Mouse (Mus musculus): ENCODE results near the gene Zkscan1.

Gene Zkscan1

DNA sequence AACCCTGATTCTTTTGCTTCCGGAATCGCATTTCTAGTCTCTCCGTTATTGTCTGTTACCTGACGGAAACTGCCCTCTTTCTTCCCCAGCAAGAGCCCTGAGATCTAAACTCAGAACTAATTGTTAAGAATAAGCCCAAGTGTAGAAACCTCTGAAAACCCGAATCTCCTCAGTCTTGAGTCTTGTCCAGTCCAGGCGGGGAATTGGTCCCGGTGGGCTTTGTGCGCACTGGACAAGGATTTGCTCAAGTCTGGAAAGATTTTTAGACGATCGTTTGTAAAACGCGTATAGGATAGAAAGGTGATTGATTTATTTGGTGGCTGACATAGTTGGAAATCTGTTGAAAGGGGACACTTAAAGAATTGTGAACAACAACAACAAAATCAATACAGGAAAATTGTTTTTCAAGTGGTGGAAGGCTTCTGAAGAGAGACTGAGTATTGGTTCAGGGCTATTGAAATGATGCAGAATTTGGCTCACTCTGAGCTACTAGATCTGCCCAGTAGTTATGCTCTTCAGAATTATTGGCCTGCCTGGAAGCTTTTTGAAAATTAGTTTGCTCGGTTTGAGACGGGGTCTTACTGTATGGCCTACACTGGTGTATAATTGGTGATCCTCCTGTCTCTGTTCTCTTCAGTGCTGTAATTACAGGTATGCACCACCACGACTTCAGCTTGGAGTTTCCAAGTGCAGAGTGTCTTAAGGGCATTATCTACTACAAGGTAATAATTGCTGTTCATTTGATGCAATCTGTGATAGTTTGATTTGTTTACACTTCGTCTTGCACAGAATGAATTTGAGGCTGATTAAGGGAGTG, 32.5 kb downstream of the Zkscan1 start:
- DNase-seq: no peak

DNA sequence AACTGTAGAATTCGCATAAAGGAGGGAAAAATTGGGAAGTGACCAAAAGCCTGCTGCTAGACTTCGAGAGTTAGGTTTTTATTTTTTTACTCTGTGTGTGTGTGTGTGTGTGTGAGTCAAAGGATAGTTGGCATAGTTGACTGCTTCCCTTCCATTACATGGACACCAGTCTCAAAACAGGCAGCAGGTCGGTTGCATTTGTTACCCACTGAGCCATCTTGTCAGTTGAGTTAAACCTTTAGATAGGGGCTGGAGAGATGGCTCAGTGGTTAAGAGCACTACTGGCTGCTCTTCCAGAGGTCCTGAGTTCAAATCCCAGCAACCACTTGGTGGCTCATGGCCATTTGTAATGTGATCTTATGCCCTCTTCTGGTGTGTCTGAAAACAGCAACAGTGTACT, 33.2 kb downstream of the Zkscan1 start:
- no peak for DNase-seq

- peak; percentile 56 to 68 for DNase-seq
Observed at GRCm38 (mm10) chr5:138132425-138133064, 47.7 kb downstream of the Zkscan1 start.

DNA sequence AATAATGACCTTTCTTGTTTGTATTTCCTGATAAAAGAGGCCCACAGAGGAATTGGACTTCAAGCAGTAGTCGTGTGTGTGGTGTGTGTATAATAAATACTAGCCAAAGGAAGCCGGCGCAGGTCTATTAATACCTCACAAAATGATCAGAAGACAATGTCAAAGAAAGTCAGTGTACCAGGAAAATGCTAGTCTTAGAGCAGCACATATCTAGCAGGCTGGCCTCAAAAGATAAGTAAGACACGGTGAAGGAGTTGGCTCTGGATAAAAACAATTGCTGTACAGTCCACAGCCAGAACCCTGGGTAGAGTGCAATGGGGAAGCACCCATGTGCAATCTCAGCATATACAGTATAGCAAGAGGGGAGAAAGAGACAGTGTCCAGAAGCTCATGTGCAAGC, 52.4 kb downstream of the Zkscan1 start:
- no peak for DNase-seq

- DNase-seq: peak in 1 of 2 experiments; percentile 78
Observed at GRCm38 (mm10) chr5:138137935-138138549, 53.2 kb downstream of the Zkscan1 start.

GRCm38 (mm10) chr5:138138585-138138984, 53.7 kb downstream of the Zkscan1 start:
- DNase-seq: no peak

GRCm38 (mm10) chr5:138154390-138154789, 69.5 kb downstream of the Zkscan1 start:
- DNase-seq: no peak

- peak; percentile 92 to 94 for DNase-seq
Observed at GRCm38 (mm10) chr5:138155443-138155976, 70.6 kb downstream of the Zkscan1 start, which contains the start of gene Zfp113. Gene Zfp113, minus strand, starts transcription at chr5:138155744.

Data from kidney, postnatal 25 days (tissue).